Mouse (Mus musculus): ENCODE measurements around the gene Upb1. TPM values are rescaled to one million over a fixed set of nuclear protein-coding genes. Genes with fewer than 3 reads are reported as not detected.
A peak's percentile ranks its signal among the peaks of the same experiment; 100 is the strongest.
"Not testable (repeated sequence)": the region's sequence is repeated elsewhere in the genome, so short reads cannot be mapped to it uniquely, and the experiment has no call there.

The Upb1 gene
- 0.39 and 0.46 TPM in 2 replicates for polyA plus RNA-seq (2014; fragmentation: Nextera tagmentation; extraction: Ambion mirVana)

- Histone ChIP-seq H3K27me3 (ENCODE audit: control insufficient read depth, insufficient read depth, low read length) (no peaks in the 10 kb centered on the region), H3K4me3 (ENCODE audit: low read depth, low read length) (no peak within 1 kb of the TSS), H3K9me3 (replicated peaks; ENCODE audit: control insufficient read depth, low read length) (no peaks in the 10 kb centered on the region), H3K27ac (ENCODE audit: low read depth, low read length) (no peak within 1 kb of the TSS), H3K36me3 (ENCODE audit: control insufficient read depth, insufficient read depth, low read length) (no peaks in the 10 kb centered on the region), H3K4me1 (ENCODE audit: control insufficient read depth, insufficient read depth, low read length) (no peaks in the 10 kb centered on the region; the same call in 1 of the 2 replicates), H3K4me2 (no peak within 1 kb of the TSS), H3K9ac (ENCODE audit: low read depth, low read length) (no peak within 1 kb of the TSS)
- ATAC-seq (replicated peaks; ENCODE audit: insufficient number of reproducible peaks, low FRiP score, low TSS enrichment) = no peak
- WGBS (ENCODE audit: insufficient replicate concordance) = 72% methylated on average over 4 of the region's 4 CpGs
Observed at GRCm38 (mm10) chr10:75400958-75401357, at the start of gene Upb1. Gene Upb1 (plus strand): TSS chr10:75401115.

- no peaks in the 10 kb centered on the region for H3K36me3 ChIP-seq (ENCODE audit: control insufficient read depth, insufficient read depth, low read length)
- no peak overlapping the region for H3K4me3 ChIP-seq (ENCODE audit: low read depth, low read length)
- no peak overlapping the region for H3K4me2 ChIP-seq
- WGBS (ENCODE audit: insufficient replicate concordance) = 89% methylated on average over 12 of the region's 12 CpGs
- H3K4me1 ChIP-seq (ENCODE audit: control insufficient read depth, insufficient read depth, low read length) = no peaks in the 10 kb centered on the region
- no peaks in the 10 kb centered on the region for H3K27me3 ChIP-seq (ENCODE audit: control insufficient read depth, insufficient read depth, low read length)
- H3K9me3 ChIP-seq (replicated peaks; ENCODE audit: control insufficient read depth, low read length) = no peaks in the 10 kb centered on the region
- ATAC-seq (replicated peaks; ENCODE audit: insufficient number of reproducible peaks, low FRiP score, low TSS enrichment) = no peak
- no peak overlapping the region for H3K27ac ChIP-seq (ENCODE audit: low read depth, low read length)
- no peak overlapping the region for H3K9ac ChIP-seq (ENCODE audit: low read depth, low read length)
Observed at GRCm38 (mm10) chr10:75352541-75352940, 48.4 kb upstream of the Upb1 start.

DNA sequence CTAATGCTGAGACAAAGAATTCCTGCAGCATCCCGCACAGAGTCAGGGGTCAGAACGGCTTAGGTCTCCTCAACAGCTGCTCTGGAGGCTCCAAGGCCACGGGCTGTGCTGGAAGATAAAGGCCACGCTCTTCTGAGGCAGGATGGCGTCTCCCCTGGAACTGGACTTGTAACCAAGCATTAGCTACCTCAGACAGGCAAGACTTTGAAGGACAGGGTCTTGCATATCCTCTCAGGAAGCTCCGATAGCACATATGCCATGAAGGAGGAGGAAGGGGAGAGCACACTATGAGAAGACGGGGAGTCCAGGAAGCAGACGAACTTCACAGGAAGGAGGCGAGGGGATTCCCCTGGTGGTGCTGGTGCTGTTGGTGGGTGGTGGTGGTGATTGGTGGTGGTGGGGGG is 47.1 kb upstream of the Upb1 start:
- not testable (repeated sequence) for H3K4me3 ChIP-seq (ENCODE audit: low read depth, low read length); H3K27me3 ChIP-seq (ENCODE audit: control insufficient read depth, insufficient read depth, low read length); H3K9me3 ChIP-seq (replicated peaks; ENCODE audit: control insufficient read depth, low read length); H3K4me2 ChIP-seq; H3K36me3 ChIP-seq (ENCODE audit: control insufficient read depth, insufficient read depth, low read length); H3K27ac ChIP-seq (ENCODE audit: low read depth, low read length); H3K4me1 ChIP-seq (ENCODE audit: control insufficient read depth, insufficient read depth, low read length); H3K9ac ChIP-seq (ENCODE audit: low read depth, low read length); ATAC-seq (replicated peaks; ENCODE audit: insufficient number of reproducible peaks, low FRiP score, low TSS enrichment)
- 16% methylated on average over 8 of the region's 9 CpGs for WGBS (ENCODE audit: insufficient replicate concordance)

DNA sequence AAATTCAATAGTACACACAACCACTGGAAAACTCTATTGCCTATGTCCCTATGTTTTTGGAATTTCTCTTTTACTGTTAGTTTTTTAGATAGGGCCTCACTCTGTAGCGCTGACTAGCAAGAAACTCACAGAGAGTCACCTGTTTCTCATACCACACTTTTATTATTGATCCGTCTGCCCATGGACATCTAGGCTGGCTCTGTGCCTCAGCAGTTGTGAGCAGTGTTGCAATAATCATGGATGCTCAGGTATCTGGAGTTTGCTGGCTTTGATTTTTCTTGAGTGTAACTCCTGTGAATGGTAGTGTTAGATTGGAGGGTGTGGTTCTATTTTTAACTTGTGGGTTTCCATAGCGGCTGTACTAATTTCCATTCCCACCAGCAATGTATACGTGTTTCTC is 45.6 kb upstream of the Upb1 start:
- Histone ChIP-seq H3K27ac (ENCODE audit: low read depth, low read length) (no peak overlapping the region), H3K27me3 (ENCODE audit: control insufficient read depth, insufficient read depth, low read length) (no peaks in the 10 kb centered on the region), H3K9ac (ENCODE audit: low read depth, low read length) (no peak overlapping the region), H3K9me3 (replicated peaks; ENCODE audit: control insufficient read depth, low read length) (no peaks in the 10 kb centered on the region), H3K4me3 (ENCODE audit: low read depth, low read length) (no peak overlapping the region), H3K4me1 (ENCODE audit: control insufficient read depth, insufficient read depth, low read length) (no peaks in the 10 kb centered on the region), H3K4me2 (no peak overlapping the region), H3K36me3 (ENCODE audit: control insufficient read depth, insufficient read depth, low read length) (no peaks in the 10 kb centered on the region)
- 37% methylated on average over 4 of the region's 4 CpGs for WGBS (ENCODE audit: insufficient replicate concordance)
- ATAC-seq (replicated peaks; ENCODE audit: insufficient number of reproducible peaks, low FRiP score, low TSS enrichment) = no peak

- ATAC-seq (replicated peaks; ENCODE audit: insufficient number of reproducible peaks, low FRiP score, low TSS enrichment) = peak; percentile 81; the same call in 1 of the 2 replicates
- Histone ChIP-seq H3K4me1 (ENCODE audit: control insufficient read depth, insufficient read depth, low read length) (peaks cover 15% of the 10 kb centered on the region), H3K27ac (ENCODE audit: low read depth, low read length) (peak overlapping the region; percentile 74)
- not testable (repeated sequence) for H3K4me2 ChIP-seq; H3K27me3 ChIP-seq (ENCODE audit: control insufficient read depth, insufficient read depth, low read length); H3K9ac ChIP-seq (ENCODE audit: low read depth, low read length); H3K9me3 ChIP-seq (replicated peaks; ENCODE audit: control insufficient read depth, low read length); H3K4me3 ChIP-seq (ENCODE audit: low read depth, low read length); H3K36me3 ChIP-seq (ENCODE audit: control insufficient read depth, insufficient read depth, low read length)
- WGBS (ENCODE audit: insufficient replicate concordance) = 3% methylated on average over 1 of the region's 1 CpGs
Observed at GRCm38 (mm10) chr10:75364214-75364690, 36.7 kb upstream of the Upb1 start.

- H3K4me1 ChIP-seq (ENCODE audit: control insufficient read depth, insufficient read depth, low read length) = peaks cover 15% of the 10 kb centered on the region
- WGBS (ENCODE audit: insufficient replicate concordance) = 75% methylated on average over 9 of the region's 9 CpGs
- no peak for ATAC-seq (replicated peaks; ENCODE audit: insufficient number of reproducible peaks, low FRiP score, low TSS enrichment)
- no peaks in the 10 kb centered on the region for H3K36me3 ChIP-seq (ENCODE audit: control insufficient read depth, insufficient read depth, low read length)
- peak overlapping the region; percentile 4; the same call in 1 of the 2 replicates for H3K4me2 ChIP-seq
- no peaks in the 10 kb centered on the region for H3K27me3 ChIP-seq (ENCODE audit: control insufficient read depth, insufficient read depth, low read length)
- H3K9me3 ChIP-seq (replicated peaks; ENCODE audit: control insufficient read depth, low read length) = no peaks in the 10 kb centered on the region
- H3K4me3 ChIP-seq (ENCODE audit: low read depth, low read length) = no peak overlapping the region
- peak overlapping the region; percentile 74 for H3K27ac ChIP-seq (ENCODE audit: low read depth, low read length)
- no peak overlapping the region for H3K9ac ChIP-seq (ENCODE audit: low read depth, low read length)
Observed at GRCm38 (mm10) chr10:75364796-75365195, 36.1 kb upstream of the Upb1 start.

GRCm38 (mm10) chr10:75365231-75365633 is 35.7 kb upstream of the Upb1 start:
- H3K9ac ChIP-seq (ENCODE audit: low read depth, low read length) = no peak overlapping the region
- peaks cover 15% of the 10 kb centered on the region for H3K4me1 ChIP-seq (ENCODE audit: control insufficient read depth, insufficient read depth, low read length)
- 57% methylated on average over 6 of the region's 6 CpGs for WGBS (ENCODE audit: insufficient replicate concordance)
- H3K36me3 ChIP-seq (ENCODE audit: control insufficient read depth, insufficient read depth, low read length) = no peaks in the 10 kb centered on the region
- ATAC-seq (replicated peaks; ENCODE audit: insufficient number of reproducible peaks, low FRiP score, low TSS enrichment) = no peak
- peak overlapping the region; percentile 74 for H3K27ac ChIP-seq (ENCODE audit: low read depth, low read length)
- peak overlapping the region; percentile 39 for H3K4me2 ChIP-seq
- no peaks in the 10 kb centered on the region for H3K27me3 ChIP-seq (ENCODE audit: control insufficient read depth, insufficient read depth, low read length)
- H3K9me3 ChIP-seq (replicated peaks; ENCODE audit: control insufficient read depth, low read length) = no peaks in the 10 kb centered on the region
- peak overlapping the region; percentile 28 for H3K4me3 ChIP-seq (ENCODE audit: low read depth, low read length)

- H3K4me1 ChIP-seq (ENCODE audit: control insufficient read depth, insufficient read depth, low read length); H3K4me3 ChIP-seq (ENCODE audit: low read depth, low read length); H3K4me2 ChIP-seq; H3K9ac ChIP-seq (ENCODE audit: low read depth, low read length); H3K27me3 ChIP-seq (ENCODE audit: control insufficient read depth, insufficient read depth, low read length); H3K9me3 ChIP-seq (replicated peaks; ENCODE audit: control insufficient read depth, low read length); H3K36me3 ChIP-seq (ENCODE audit: control insufficient read depth, insufficient read depth, low read length); H3K27ac ChIP-seq (ENCODE audit: low read depth, low read length): not testable (repeated sequence)
- ATAC-seq (replicated peaks; ENCODE audit: insufficient number of reproducible peaks, low FRiP score, low TSS enrichment) = peak; percentile 74
- WGBS (ENCODE audit: insufficient replicate concordance) = 63% methylated on average over 12 of the region's 19 CpGs
Observed at GRCm38 (mm10) chr10:75373655-75374351, 27.1 kb upstream of the Upb1 start.

DNA sequence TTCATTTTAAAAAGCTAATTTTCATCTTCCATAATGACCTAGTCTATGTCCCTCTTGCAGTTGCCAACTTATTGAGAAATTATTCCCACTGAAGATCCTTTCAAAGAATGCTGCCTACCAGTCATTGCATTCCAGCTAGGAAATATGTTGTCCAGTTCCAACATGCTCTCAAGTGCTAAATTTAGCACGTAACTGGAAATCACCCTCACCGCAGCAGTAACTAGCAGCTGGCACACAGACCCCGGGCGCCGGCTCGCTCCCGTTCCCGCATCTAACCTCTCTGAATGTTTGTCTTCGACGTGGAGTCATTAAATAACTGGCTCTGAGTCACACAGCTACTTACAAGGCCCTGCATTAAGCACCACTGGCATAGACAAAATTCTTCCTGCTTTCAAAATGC is 22.2 kb upstream of the Upb1 start:
- no peak overlapping the region for H3K4me3 ChIP-seq (ENCODE audit: low read depth, low read length)
- H3K36me3 ChIP-seq (ENCODE audit: control insufficient read depth, insufficient read depth, low read length) = no peaks in the 10 kb centered on the region
- H3K9ac ChIP-seq (ENCODE audit: low read depth, low read length) = 0 out of 2 replicates have a peak overlapping the region, but pooled peaks have one; percentile 39
- WGBS (ENCODE audit: insufficient replicate concordance) = 47% methylated on average over 10 of the region's 10 CpGs
- H3K4me1 ChIP-seq (ENCODE audit: control insufficient read depth, insufficient read depth, low read length) = no peaks in the 10 kb centered on the region; the same call in 1 of the 2 replicates
- ATAC-seq (replicated peaks; ENCODE audit: insufficient number of reproducible peaks, low FRiP score, low TSS enrichment) = no peak
- no peaks in the 10 kb centered on the region for H3K9me3 ChIP-seq (replicated peaks; ENCODE audit: control insufficient read depth, low read length)
- peak overlapping the region; percentile 45 for H3K4me2 ChIP-seq
- H3K27me3 ChIP-seq (ENCODE audit: control insufficient read depth, insufficient read depth, low read length) = no peaks in the 10 kb centered on the region
- peak overlapping the region; percentile 54; the same call in 1 of the 2 replicates for H3K27ac ChIP-seq (ENCODE audit: low read depth, low read length)

Measured in heart, embryonic 11.5 days (tissue).